Mouse (Mus musculus) mesoderm, embryonic 11.5 days (tissue): ENCODE measurements at regions not wholly inside any gene's neighbourhood (a gene's known extent, or its start where the extent isn't known, plus 50 kb on each side); places are given as distances from the start of the nearest gene placed in this dataset.

Source experiments
- DNase-seq: peaks from one replicate; pipeline ENCODE4 v3.0.0-alpha.2; 2012; ENCODE audit warnings: low read depth, low spot score

GRCm38 (mm10) chr1:82158466-82158865 is 74.4 kb upstream of the Gm9747 start:
- DNase-seq: no peak

- DNase-seq: no peak
These were observed 73.7 kb upstream of the Gm9747 start for GRCm38 (mm10) chr1:82159201-82159600.

GRCm38 (mm10) chr1:82162926-82163325 is 70.0 kb upstream of the Gm9747 start:
- no peak for DNase-seq

- no peak for DNase-seq
These were observed 64.8 kb upstream of the Gm9747 start for GRCm38 (mm10) chr1:82168158-82168557.

- DNase-seq: no peak
These were observed 64.0 kb upstream of the Gm9747 start for GRCm38 (mm10) chr1:82168949-82169348.

GRCm38 (mm10) chr1:82180427-82180826 is 52.5 kb upstream of the Gm9747 start:
- DNase-seq: no peak
